Mouse (Mus musculus) brain, embryonic 18.5 days (tissue): ENCODE results near the gene S100a3.

Experiments
- DNase-seq: peaks from one replicate; pipeline ENCODE4 v3.0.0-alpha.2; 2012; ENCODE audit warnings: low read depth, low spot score

The S100a3 gene

DNA sequence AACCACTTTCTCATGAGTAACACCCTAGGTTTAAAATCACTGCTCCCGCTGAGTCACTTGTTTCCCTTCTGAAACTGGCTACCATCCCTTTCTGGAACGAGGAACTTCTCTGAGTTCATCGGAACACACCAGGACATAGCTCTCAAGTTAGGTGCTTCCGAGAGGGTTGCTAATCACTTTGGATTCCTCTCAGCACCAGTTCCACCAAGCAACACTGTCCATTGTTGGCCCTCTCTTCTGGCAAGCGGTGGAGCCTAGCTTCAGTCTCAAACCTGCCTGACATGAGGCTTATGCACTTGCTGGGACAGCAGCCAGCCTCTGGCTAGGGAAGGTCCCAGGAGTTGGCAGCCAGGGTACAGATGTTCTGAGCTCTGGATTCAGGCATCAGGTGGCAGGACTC is 14.3 kb downstream of the S100a3 start:
- no peak for DNase-seq

DNA sequence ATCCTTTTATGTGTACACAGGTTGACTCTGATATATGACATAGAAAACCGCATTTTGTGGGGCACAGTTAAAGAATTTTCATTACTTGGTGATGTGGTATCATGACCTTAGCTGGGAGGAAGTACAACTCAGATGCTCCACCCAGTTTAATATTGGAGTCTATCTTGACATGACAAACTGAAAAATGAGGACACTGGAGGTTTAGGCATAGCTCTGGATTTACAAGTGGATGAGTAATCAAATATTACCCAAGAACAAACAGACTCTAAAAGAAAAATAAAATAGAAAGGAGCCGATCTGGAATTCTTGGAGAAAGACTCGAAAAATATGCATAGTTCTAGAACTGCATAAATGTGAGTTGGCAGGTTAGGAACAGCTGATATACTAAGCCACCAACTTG is 14.9 kb downstream of the S100a3 start:
- no peak for DNase-seq

DNA sequence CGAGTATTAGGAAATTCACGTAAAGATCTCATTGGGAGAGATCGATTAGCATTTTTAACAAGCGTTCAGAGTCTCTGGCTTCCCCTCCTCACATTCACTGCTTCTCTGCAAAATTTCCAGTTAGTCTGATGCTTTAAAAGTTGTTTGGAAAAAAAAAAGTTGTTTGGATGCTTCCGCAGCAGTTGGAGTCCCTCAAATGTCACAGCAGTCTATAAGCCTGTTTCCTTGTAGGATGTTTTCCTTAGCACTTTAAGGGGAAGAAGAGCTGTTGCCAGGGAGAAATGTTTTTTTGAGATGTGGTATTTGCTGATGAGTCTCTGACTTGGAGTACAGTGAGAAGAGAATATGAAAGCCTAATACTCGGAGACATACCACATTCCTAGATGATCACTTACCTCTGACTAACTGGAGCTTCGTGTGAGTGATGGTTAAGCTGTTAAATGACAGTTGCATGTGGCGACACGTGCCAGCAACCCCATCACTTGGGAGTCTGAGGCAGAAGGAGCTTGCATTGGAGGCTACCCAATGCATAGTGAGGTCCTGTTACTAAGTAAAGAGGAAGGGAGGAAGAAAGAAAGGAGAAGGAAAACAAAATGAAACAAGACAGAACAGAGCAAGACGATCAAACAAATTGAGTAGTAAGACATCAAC is 16.1 kb downstream of the S100a3 start:
- DNase-seq = no peak

DNA sequence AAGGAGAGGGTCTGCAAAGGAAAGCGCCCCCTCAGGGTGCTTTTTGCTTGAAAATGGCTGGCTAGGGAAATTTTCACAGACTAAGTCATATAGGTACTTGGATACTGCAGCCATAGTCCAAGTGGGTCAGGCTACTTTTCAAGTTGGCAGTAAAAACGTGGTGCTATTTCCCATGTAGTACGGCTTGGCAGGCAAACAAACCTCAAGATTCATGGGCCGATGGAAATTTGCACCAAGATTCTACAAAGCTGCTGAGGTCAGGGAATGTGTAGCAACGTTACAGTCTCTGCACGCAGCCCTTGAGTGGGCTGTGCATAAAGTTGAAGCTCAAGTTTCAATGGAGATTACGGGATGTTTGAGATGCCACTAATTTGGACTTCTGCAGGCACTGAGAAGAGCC is 19.1 kb downstream of the S100a3 start:
- no peak for DNase-seq

DNA sequence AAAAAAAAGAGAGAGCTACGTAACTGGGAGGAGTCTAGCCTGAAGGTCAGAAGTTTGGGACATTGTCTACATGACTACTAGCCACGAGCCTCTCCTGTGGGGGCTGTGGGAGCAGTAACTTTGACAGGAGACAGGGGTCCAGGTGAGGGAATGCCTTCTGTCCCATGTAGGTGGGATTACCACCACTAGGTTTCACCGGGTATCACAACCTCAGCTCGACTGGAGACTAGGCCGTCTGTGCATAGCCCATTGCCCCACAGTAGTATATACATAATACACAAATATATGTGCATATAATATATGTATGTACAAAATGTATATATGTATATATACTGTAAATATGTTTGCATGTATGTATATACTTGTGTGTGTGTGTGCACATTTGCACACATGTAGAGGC is 20.8 kb downstream of the S100a3 start:
- DNase-seq = no peak

GRCm38 (mm10) chr3:90582156-90582555 is 21.8 kb downstream of the S100a3 start:
- DNase-seq = no peak

- DNase-seq = no peak
Measured at GRCm38 (mm10) chr3:90582556-90582955, 22.2 kb downstream of the S100a3 start.

- DNase-seq = no peak
Measured at GRCm38 (mm10) chr3:90583893-90584292, 23.5 kb downstream of the S100a3 start.

DNA sequence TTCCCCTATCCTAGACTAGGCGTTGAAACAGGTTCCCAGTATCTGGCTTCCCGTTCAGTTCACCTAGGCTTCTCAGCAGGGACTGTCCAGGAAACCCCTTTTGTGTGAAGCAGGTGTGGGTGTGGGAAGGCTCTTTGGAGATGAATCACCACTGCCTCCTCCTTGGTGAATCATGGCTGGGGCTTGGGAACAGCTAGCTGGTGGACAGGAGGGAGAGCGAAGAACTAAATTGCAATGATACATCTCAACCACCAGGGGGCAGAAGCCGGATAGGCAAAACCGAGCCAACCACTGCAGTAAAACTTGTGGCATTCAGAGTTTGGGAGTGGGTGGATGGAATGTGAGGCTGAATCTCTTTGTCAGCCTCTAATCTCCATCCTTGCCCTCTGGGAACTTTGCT is 25.2 kb downstream of the S100a3 start:
- DNase-seq = no peak

GRCm38 (mm10) chr3:90586016-90586643 is 25.8 kb downstream of the S100a3 start:
- DNase-seq = no peak

DNA sequence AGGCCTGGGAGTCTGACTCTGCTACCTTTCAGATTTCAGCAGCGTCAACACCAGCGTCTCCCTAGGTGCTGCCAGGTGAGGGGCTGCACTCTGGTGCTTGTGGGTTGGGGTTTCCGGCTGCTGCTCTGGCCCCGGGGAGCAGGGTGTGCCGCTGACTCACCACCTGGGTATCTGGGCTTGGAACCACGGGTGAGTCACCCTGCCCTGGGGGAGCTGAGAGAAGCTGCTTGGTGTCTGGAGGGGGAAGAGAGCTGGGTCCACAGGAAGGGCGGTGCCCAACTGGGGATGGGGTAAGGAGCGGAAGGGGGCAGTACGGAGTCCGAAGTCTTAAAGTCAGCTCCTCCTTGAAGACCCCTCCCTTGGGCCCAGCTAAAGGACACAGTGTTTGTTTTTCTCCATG is 26.5 kb downstream of the S100a3 start:
- no peak for DNase-seq

DNA sequence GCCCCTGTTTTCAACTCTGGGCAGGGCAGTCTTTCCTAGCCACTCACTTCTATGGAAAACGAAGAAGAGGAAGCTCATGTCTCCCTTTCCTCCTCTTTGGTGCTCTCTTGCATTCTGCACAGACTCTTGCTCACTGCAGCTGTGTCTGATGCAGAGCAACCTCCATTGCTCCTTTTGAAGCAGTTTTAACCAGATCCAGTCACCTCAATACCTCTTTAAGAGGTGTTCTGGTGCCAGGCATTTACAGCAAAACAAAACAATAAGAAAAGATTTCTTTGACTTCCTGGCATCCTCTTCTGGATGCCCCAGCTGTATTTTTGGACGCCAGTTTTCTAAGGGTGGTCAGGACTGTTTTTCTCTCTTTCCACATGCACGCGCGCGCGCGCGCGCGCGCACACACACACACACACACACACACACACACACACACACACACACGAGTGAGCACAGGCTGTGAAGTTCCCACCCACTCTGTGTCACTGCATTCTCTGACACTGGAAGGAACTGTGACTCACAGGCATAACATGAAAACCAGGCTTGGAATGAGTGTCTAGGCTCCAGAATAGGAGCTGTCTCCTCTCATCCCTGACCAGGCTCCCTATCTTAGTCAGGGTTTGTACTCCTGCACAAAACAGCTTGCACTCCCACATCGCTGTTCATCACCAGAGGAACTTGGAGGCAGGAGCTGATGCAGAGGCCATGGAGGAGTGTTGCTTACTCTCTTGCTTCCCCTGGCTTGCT is 27.2 kb downstream of the S100a3 start:
- no peak for DNase-seq

DNA sequence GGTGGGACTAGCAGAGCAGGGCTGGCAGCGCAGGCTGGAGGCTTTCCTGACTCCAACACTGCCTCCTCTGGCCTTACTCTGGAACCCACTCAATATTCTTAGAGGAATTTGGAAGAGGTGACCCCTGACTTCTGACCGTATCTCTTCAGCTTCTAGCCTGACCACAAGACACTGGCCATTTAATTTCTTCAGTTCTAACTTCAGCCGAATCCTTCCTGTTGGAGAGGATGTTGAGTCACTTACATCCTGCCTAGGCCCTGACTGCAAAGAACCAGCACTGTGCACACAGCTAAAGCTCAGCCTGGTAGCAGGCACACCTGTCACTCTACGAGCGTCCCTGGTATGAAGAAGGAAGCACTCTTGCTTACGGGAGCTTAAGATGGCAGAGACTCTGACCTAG is 29.0 kb downstream of the S100a3 start:
- DNase-seq = no peak

DNA sequence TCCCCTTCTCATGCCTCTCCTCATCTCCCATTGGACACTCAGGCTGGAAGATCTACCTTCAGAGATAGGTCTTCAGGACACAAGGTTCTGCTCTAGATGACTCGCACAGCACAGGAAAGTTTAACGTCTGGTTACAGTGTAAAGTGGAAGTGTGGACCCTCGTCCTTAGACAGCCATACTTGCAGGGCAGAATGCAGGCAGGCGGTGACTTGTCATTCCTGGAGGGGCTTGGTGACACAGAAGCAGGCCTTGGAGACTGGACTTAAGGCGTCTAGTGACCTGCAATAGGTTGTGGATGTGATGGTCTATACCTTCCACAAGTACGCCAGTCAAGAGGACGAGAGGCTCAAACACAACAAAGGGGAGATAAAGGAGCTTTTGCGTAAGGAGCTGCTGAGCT is 29.6 kb downstream of the S100a3 start, which contains the start of gene S100a2:
TSS of gene S100a2 (plus strand) at position 301 of the 400 bp plus-strand sequence.
- no peak for DNase-seq

GRCm38 (mm10) chr3:90594466-90594865 is 34.1 kb downstream of the S100a3 start:
- no peak for DNase-seq

- no peak for DNase-seq
Measured at GRCm38 (mm10) chr3:90595556-90595955, 35.2 kb downstream of the S100a3 start.

DNA sequence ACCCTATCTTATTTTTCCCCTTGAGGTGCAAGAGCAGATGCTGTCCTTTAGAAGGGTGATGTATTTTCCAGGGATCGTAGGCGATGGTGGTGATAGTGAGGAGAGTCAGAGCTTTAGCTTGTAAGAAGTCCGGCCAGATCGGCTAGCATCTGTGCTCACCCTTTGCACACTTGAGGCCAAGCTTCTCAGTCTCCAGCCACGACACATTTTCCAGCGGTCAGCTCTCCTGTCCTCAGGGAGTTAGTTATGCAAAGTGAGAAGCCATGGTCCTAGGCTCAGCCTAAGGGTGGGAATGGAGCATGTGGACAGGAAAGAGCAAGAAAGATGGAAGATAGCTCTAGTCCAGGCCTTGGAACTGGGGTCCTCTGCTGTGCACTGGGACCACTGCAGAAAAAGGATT is 36.4 kb downstream of the S100a3 start:
- DNase-seq = no peak

GRCm38 (mm10) chr3:90597736-90598135 is 37.4 kb downstream of the S100a3 start:
- DNase-seq = no peak

GRCm38 (mm10) chr3:90598212-90598611 is 37.8 kb downstream of the S100a3 start:
- DNase-seq = no peak

GRCm38 (mm10) chr3:90599401-90599800 is 39.0 kb downstream of the S100a3 start:
- DNase-seq = no peak

- no peak for DNase-seq
Measured at GRCm38 (mm10) chr3:90600036-90600435, 39.7 kb downstream of the S100a3 start.

DNA sequence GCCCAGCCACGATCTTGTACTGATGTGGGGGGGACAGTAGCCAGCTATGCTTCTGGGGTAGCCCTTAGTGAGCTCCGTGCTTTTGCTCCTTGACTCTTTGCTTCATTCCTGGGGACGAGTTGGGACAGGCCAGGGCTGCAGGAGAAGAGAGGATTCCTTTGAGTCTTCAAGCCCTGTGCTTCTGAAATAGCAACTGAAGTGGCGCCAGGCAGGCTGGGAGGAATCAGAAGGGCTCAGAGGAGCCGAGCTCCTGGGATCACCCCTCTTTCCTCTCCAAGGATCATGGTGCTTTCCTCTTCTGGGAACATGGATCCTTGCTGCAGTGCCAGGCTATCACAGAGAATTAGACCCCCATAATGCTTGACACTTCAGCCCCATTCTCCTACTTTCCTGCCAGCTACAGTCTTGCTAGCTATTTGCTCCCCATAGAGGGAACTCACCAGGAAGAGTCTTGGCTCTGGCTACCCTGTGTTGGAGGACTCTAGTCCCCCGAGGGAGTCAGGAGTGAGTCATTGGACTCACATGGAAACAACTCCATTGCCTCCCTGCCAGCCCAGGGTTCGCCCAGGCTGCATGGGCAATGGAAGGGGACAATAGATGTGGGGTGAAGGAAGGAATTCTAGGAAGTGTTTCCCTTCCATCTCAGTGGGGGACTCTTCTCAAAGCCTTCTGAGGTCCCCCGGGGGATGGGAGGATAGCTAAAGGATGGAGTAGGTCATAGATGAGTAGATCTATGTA is 40.2 kb downstream of the S100a3 start:
- no peak for DNase-seq
